Mouse (Mus musculus): Measurements from ENCODE around the gene Phf23. TPM values are rescaled to one million over a fixed set of nuclear protein-coding genes. Genes with fewer than 3 reads are reported as not detected.

The Phf23 gene
- total RNA-seq, 2 experiments from 2014 or later: 38.0 to 40.0 TPM

- DNase-seq (ENCODE audit: low spot score in 2 of 2): no peak
Observed at GRCm38 (mm10) chr11:69970222-69970621, 25.4 kb upstream of the Phf23 start.

- DNase-seq (ENCODE audit: low spot score in 2 of 2): no peak
Observed at GRCm38 (mm10) chr11:69970775-69971174, 24.8 kb upstream of the Phf23 start.

GRCm38 (mm10) chr11:69974907-69975306, 20.7 kb upstream of the Phf23 start:
- no peak for DNase-seq (ENCODE audit: low spot score in 2 of 2)

GRCm38 (mm10) chr11:69976271-69976670, 19.3 kb upstream of the Phf23 start:
- DNase-seq (ENCODE audit: low spot score in 2 of 2): no peak

GRCm38 (mm10) chr11:69979827-69980195, 15.8 kb upstream of the Phf23 start:
- DNase-seq (ENCODE audit: low spot score in 2 of 2): no peak

- DNase-seq (ENCODE audit: low spot score in 2 of 2): peak; percentile 100
Observed at GRCm38 (mm10) chr11:69980196-69981140, 15.1 kb upstream of the Phf23 start.

GRCm38 (mm10) chr11:69981141-69981762, 14.3 kb upstream of the Phf23 start, which contains the start of gene Ctdnep1:
Ctdnep1 (plus strand) TSS chr11:69981156.
- DNase-seq (ENCODE audit: low spot score in 2 of 2): no peak

- no peak for DNase-seq (ENCODE audit: low spot score in 2 of 2)
Observed at GRCm38 (mm10) chr11:69982225-69982624, 13.4 kb upstream of the Phf23 start, which contains the start of gene Elp5. Elp5 (minus strand) TSS chr11:69982517.

GRCm38 (mm10) chr11:69982877-69983276, 12.7 kb upstream of the Phf23 start:
- DNase-seq (ENCODE audit: low spot score in 2 of 2): no peak

GRCm38 (mm10) chr11:69983377-69983776, 12.2 kb upstream of the Phf23 start:
- DNase-seq (ENCODE audit: low spot score in 2 of 2): no peak

- no peak for DNase-seq (ENCODE audit: low spot score in 2 of 2)
Observed at GRCm38 (mm10) chr11:69984431-69984830, 11.1 kb upstream of the Phf23 start.

- no peak for DNase-seq (ENCODE audit: low spot score in 2 of 2)
Observed at GRCm38 (mm10) chr11:69989949-69990348, 5.6 kb upstream of the Phf23 start.

- peak; percentile 97 to 98 for DNase-seq (ENCODE audit: low spot score in 2 of 2)
Observed at GRCm38 (mm10) chr11:69990850-69991691, 4.5 kb upstream of the Phf23 start, which contains the start of gene Gabarap. Gabarap (plus strand) TSS chr11:69991143.

GRCm38 (mm10) chr11:69991711-69992110, 3.9 kb upstream of the Phf23 start:
- DNase-seq (ENCODE audit: low spot score in 2 of 2): no peak

- no peak for DNase-seq (ENCODE audit: low spot score in 2 of 2)
Observed at GRCm38 (mm10) chr11:69992396-69992795, 3.2 kb upstream of the Phf23 start.

GRCm38 (mm10) chr11:69992932-69993331, 2.6 kb upstream of the Phf23 start:
- DNase-seq (ENCODE audit: low spot score in 2 of 2): no peak

- DNase-seq (ENCODE audit: low spot score in 2 of 2): no peak
Observed at GRCm38 (mm10) chr11:69994401-69995090, 1.0 kb upstream of the Phf23 start.

- no peak for DNase-seq (ENCODE audit: low spot score in 2 of 2)
Observed at GRCm38 (mm10) chr11:69996161-69997061, 834 bp downstream of the Phf23 start.

GRCm38 (mm10) chr11:69997070-69997509, 1.5 kb downstream of the Phf23 start:
- DNase-seq (ENCODE audit: low spot score in 2 of 2): peak in 1 of 2 experiments; percentile 61
